Mouse (Mus musculus) spleen, adult 12 weeks (tissue): ENCODE measurements around the gene Rpl23a.
A peak's percentile ranks its signal among the peaks of the same experiment; 100 is the strongest.

Source experiments
- DNase-seq: peaks from one replicate; pipeline ENCODE4 v3.0.0; 2022; ENCODE audit warnings: low spot score

Rpl23a gene

GRCm38 (mm10) chr11:78183884-78184514, 615 bp upstream of the Rpl23a start:
- DNase-seq, result no peak

- no peak for DNase-seq
Measured at GRCm38 (mm10) chr11:78182450-78182849, 934 bp downstream of the Rpl23a start.

GRCm38 (mm10) chr11:78181830-78182357, 1.5 kb downstream of the Rpl23a start:
- no peak for DNase-seq

- no peak for DNase-seq
Measured at GRCm38 (mm10) chr11:78180081-78180761, 3.2 kb downstream of the Rpl23a start.

GRCm38 (mm10) chr11:78179438-78179999, 3.9 kb downstream of the Rpl23a start:
- no peak for DNase-seq

GRCm38 (mm10) chr11:78178859-78179437, 4.4 kb downstream of the Rpl23a start:
- no peak for DNase-seq

GRCm38 (mm10) chr11:78177903-78178858, 5.2 kb downstream of the Rpl23a start:
- DNase-seq, result peak; percentile 92

GRCm38 (mm10) chr11:78177437-78177836, 5.9 kb downstream of the Rpl23a start:
- DNase-seq, result no peak

- no peak for DNase-seq
Measured at GRCm38 (mm10) chr11:78176905-78177331, 6.5 kb downstream of the Rpl23a start.

GRCm38 (mm10) chr11:78176402-78176862, 7.0 kb downstream of the Rpl23a start, which contains the start of the genes Nek8 and Tlcd1:
Gene Nek8 (minus strand): TSS chr11:78176675.
Gene Tlcd1 (plus strand): TSS chr11:78176711.
- peak; percentile 96 for DNase-seq

GRCm38 (mm10) chr11:78175771-78176401, 7.5 kb downstream of the Rpl23a start:
- no peak for DNase-seq

GRCm38 (mm10) chr11:78174506-78174905, 8.9 kb downstream of the Rpl23a start:
- DNase-seq, result no peak

GRCm38 (mm10) chr11:78172748-78173383, 10.5 kb downstream of the Rpl23a start:
- no peak for DNase-seq

- no peak for DNase-seq
Measured at GRCm38 (mm10) chr11:78172034-78172747, 11.2 kb downstream of the Rpl23a start.

GRCm38 (mm10) chr11:78171328-78171727, 12.1 kb downstream of the Rpl23a start:
- no peak for DNase-seq

- DNase-seq, result no peak
Measured at GRCm38 (mm10) chr11:78170306-78170705, 13.1 kb downstream of the Rpl23a start.

- peak; percentile 59 for DNase-seq
Measured at GRCm38 (mm10) chr11:78168541-78169468, 14.6 kb downstream of the Rpl23a start.

- no peak for DNase-seq
Measured at GRCm38 (mm10) chr11:78167257-78167959, 16.0 kb downstream of the Rpl23a start.
